Mouse (Mus musculus) stomach, postnatal 0 days (tissue): ENCODE measurements around the gene Paf1.

Source experiments
- CTCF ChIP-seq: IDR thresholded peaks from 2 replicates; pipeline ENCODE4 v1.5.1; 2016; ENCODE audit warnings: antibody characterized with exemption, low read depth, mild to moderate bottlenecking, moderate library complexity
- EP300 ChIP-seq: optimal IDR thresholded peaks from 2 replicates; pipeline ENCODE3; 2016; ENCODE audit warnings: antibody characterized with exemption

DNA sequence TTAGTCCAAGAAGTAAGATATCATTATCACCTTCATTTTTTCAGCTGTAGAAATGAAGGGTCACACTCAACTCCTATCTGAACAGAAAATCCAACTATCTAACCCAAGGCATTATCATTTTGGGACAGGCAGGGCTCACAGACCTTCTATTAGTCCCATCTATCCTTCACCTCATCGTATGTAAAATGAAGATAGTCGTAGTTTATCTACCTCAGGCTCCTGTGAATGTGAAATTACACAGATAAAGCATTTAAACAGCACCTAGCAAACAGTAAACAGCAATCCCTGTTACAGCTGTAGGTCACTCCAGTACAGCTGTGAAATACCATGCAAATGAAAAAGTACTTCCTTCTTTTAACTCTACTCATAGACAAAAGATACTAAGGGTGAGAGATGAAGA lies 39.5 kb downstream of the Paf1 start:
- TF ChIP-seq CTCF (no peak), EP300 (no peak)
